Mouse (Mus musculus): Measurements from ENCODE around the gene Ap2a2. TPM values are rescaled to one million over a fixed set of nuclear protein-coding genes. Genes with fewer than 3 reads are reported as not detected.
A peak's percentile ranks its signal among the peaks of the same experiment; 100 is the strongest.

The Ap2a2 gene
- polyA plus RNA-seq, 1 experiment from 2014 or later: 30.8 TPM

DNA sequence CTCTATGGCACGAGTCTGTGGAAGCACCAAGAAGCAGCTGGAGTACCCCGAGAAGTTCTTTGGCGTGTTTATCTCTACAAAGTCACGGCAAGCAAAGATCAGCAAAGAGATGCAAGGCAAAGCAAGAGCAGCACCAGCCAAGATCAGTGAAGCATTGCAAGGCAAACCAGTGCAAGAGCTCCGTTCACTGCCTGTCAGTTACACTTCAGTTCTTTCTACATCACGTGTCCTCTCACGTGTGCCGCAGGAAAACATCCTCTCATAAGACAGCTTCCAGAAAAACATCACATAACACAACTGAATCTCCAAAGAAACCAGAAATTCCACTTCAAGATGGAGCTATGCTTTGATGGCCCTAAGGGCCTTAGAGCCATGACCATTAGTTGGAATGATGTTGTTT lies 29.0 kb downstream of the Ap2a2 start:
- H3K4me1 ChIP-seq (replicated peaks; ENCODE audit: control insufficient read depth, insufficient read depth): no peaks in the 10 kb centered on the region
- DNase-seq (ENCODE audit: low spot score) (no peak), ATAC-seq (ENCODE audit: low FRiP score, low TSS enrichment) (no peak)
- H3K4me2 ChIP-seq (replicated peaks; ENCODE audit: low read depth): no peak overlapping the region
- no peak overlapping the region for H3K4me3 ChIP-seq (ENCODE audit: low read depth, low read length)
- H3K36me3 ChIP-seq (ENCODE audit: control insufficient read depth, insufficient read depth, low read length): peaks cover 11% of the 10 kb centered on the region
- no peak overlapping the region for H3K27ac ChIP-seq (replicated peaks)
- no peak overlapping the region for H3K9ac ChIP-seq (ENCODE audit: low read length)
- WGBS: 94% methylated on average over 8 of the region's 8 CpGs
- H3K9me3 ChIP-seq (ENCODE audit: control insufficient read depth, low read length): no peaks in the 10 kb centered on the region
- no peaks in the 10 kb centered on the region for H3K27me3 ChIP-seq (ENCODE audit: control insufficient read depth, insufficient read depth, low read length)
- TF ChIP-seq EP300 (optimal IDR thresholded peaks at IDR 0.05) (no peak), CTCF (IDR thresholded peaks at IDR 0.05; ENCODE audit: low read depth) (no peak)

DNA sequence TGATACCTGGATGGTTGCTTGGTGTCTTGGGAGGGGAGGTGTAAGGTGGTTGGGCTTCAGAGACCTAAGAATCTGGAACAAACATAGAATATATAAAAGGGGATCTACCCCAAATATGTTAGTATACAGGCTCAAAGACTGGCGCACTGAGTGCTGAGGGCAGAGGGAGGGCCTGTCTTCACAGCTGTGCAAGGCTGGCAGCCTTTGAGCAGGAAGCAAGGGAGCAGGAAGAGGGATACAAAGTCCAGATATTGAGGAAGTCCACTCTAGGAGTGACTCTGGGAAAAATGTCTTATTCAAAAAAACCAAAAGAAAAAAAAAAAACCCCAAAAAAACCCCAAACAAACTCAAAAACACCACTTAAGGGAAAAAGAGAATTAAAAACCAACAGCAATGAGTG lies 30.1 kb downstream of the Ap2a2 start:
- no peaks in the 10 kb centered on the region for H3K27me3 ChIP-seq (ENCODE audit: control insufficient read depth, insufficient read depth, low read length)
- H3K36me3 ChIP-seq (ENCODE audit: control insufficient read depth, insufficient read depth, low read length): peaks cover 11% of the 10 kb centered on the region
- peak; percentile 59; the same call in 1 of the 2 replicates for ATAC-seq (ENCODE audit: low FRiP score, low TSS enrichment)
- no peak overlapping the region for H3K9ac ChIP-seq (ENCODE audit: low read length)
- no peak overlapping the region for H3K4me2 ChIP-seq (replicated peaks; ENCODE audit: low read depth)
- WGBS: 67% methylated on average over 1 of the region's 1 CpGs
- no peak for DNase-seq (ENCODE audit: low spot score)
- H3K27ac ChIP-seq (replicated peaks): no peak overlapping the region
- H3K4me3 ChIP-seq (ENCODE audit: low read depth, low read length): no peak overlapping the region
- H3K4me1 ChIP-seq (replicated peaks; ENCODE audit: control insufficient read depth, insufficient read depth): no peaks in the 10 kb centered on the region
- no peaks in the 10 kb centered on the region for H3K9me3 ChIP-seq (ENCODE audit: control insufficient read depth, low read length)
- TF ChIP-seq CTCF (IDR thresholded peaks at IDR 0.05; ENCODE audit: low read depth) (no peak), EP300 (optimal IDR thresholded peaks at IDR 0.05) (no peak)

DNA sequence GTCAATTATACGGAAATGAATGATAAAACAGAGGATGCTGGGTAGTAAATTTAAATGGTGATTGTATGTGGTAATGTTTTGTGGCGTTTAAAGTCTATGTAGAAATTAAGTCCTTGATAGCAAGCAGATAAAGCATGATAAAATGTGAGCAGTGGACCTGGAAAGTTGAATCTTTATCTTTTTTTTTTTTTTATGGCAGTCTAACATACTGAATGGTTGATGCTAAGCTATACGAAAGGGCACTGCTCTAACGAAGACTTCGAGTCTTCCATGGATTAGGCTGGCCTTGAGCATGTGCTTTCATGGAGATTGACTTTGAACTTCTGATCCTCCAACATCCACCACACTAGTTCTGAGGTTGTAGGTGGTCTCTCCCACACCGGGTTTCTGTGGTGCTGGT lies 31.1 kb downstream of the Ap2a2 start:
- Histone ChIP-seq H3K27me3 (ENCODE audit: control insufficient read depth, insufficient read depth, low read length) (no peaks in the 10 kb centered on the region), H3K4me2 (replicated peaks; ENCODE audit: low read depth) (no peak overlapping the region), H3K36me3 (ENCODE audit: control insufficient read depth, insufficient read depth, low read length) (peaks cover 11% of the 10 kb centered on the region), H3K27ac (replicated peaks) (no peak overlapping the region), H3K9me3 (ENCODE audit: control insufficient read depth, low read length) (no peaks in the 10 kb centered on the region), H3K4me1 (replicated peaks; ENCODE audit: control insufficient read depth, insufficient read depth) (no peaks in the 10 kb centered on the region), H3K4me3 (ENCODE audit: low read depth, low read length) (no peak overlapping the region), H3K9ac (ENCODE audit: low read length) (no peak overlapping the region)
- WGBS: 94% methylated on average over 6 of the region's 6 CpGs
- TF ChIP-seq CTCF (IDR thresholded peaks at IDR 0.05; ENCODE audit: low read depth) (no peak), EP300 (optimal IDR thresholded peaks at IDR 0.05) (no peak)
- DNase-seq (ENCODE audit: low spot score) (no peak), ATAC-seq (ENCODE audit: low FRiP score, low TSS enrichment) (no peak)

GRCm38 (mm10) chr7:141596971-141597370 lies 35.0 kb downstream of the Ap2a2 start:
- ATAC-seq (ENCODE audit: low FRiP score, low TSS enrichment) (no peak), DNase-seq (ENCODE audit: low spot score) (no peak)
- Histone ChIP-seq H3K4me1 (replicated peaks; ENCODE audit: control insufficient read depth, insufficient read depth) (no peaks in the 10 kb centered on the region), H3K4me3 (ENCODE audit: low read depth, low read length) (no peak overlapping the region), H3K9me3 (ENCODE audit: control insufficient read depth, low read length) (no peaks in the 10 kb centered on the region), H3K36me3 (ENCODE audit: control insufficient read depth, insufficient read depth, low read length) (peaks cover 15% of the 10 kb centered on the region), H3K27ac (replicated peaks) (no peak overlapping the region), H3K27me3 (ENCODE audit: control insufficient read depth, insufficient read depth, low read length) (no peaks in the 10 kb centered on the region), H3K9ac (ENCODE audit: low read length) (no peak overlapping the region), H3K4me2 (replicated peaks; ENCODE audit: low read depth) (no peak overlapping the region)
- TF ChIP-seq EP300 (optimal IDR thresholded peaks at IDR 0.05): no peak
- TF ChIP-seq CTCF (IDR thresholded peaks at IDR 0.05; ENCODE audit: low read depth): no peak
- WGBS: 74% methylated on average over 1 of the region's 1 CpGs

DNA sequence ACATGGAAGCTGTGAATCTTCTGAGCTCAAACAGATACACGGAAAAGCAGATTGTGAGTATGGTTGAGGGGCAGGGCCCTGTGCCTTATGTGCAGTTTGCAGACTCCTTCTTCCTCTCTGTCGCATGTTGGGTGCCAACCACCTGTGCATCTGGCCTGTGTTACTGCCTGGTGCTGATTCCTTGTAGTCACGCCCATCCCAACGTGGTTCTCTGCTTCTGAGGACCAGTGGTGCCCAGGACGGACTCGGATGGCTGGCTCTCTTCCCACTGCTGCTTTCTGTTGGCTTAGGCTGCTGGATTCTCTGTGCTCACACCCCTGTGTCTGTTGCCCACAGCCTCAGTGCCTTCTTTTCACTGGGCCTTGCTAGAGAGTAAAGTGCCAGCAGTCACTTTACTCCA lies 35.6 kb downstream of the Ap2a2 start:
- H3K9ac ChIP-seq (ENCODE audit: low read length): no peak overlapping the region
- no peak for ATAC-seq (ENCODE audit: low FRiP score, low TSS enrichment)
- no peak for TF ChIP-seq EP300 (optimal IDR thresholded peaks at IDR 0.05)
- no peak for TF ChIP-seq CTCF (IDR thresholded peaks at IDR 0.05; ENCODE audit: low read depth)
- H3K36me3 ChIP-seq (ENCODE audit: control insufficient read depth, insufficient read depth, low read length): peaks cover 21% of the 10 kb centered on the region
- H3K27ac ChIP-seq (replicated peaks): no peak overlapping the region
- WGBS: 81% methylated on average over 6 of the region's 6 CpGs
- H3K9me3 ChIP-seq (ENCODE audit: control insufficient read depth, low read length): no peaks in the 10 kb centered on the region
- H3K4me1 ChIP-seq (replicated peaks; ENCODE audit: control insufficient read depth, insufficient read depth): no peaks in the 10 kb centered on the region
- H3K27me3 ChIP-seq (ENCODE audit: control insufficient read depth, insufficient read depth, low read length): no peaks in the 10 kb centered on the region
- H3K4me2 ChIP-seq (replicated peaks; ENCODE audit: low read depth): no peak overlapping the region
- no peak overlapping the region for H3K4me3 ChIP-seq (ENCODE audit: low read depth, low read length)
- no peak for DNase-seq (ENCODE audit: low spot score)

GRCm38 (mm10) chr7:141607717-141608116 lies 45.7 kb downstream of the Ap2a2 start:
- Histone ChIP-seq H3K9ac (ENCODE audit: low read length) (no peak overlapping the region), H3K27ac (replicated peaks) (no peak overlapping the region), H3K4me1 (replicated peaks; ENCODE audit: control insufficient read depth, insufficient read depth) (no peaks in the 10 kb centered on the region), H3K36me3 (ENCODE audit: control insufficient read depth, insufficient read depth, low read length) (peaks cover 23% of the 10 kb centered on the region), H3K9me3 (ENCODE audit: control insufficient read depth, low read length) (no peaks in the 10 kb centered on the region), H3K27me3 (ENCODE audit: control insufficient read depth, insufficient read depth, low read length) (no peaks in the 10 kb centered on the region), H3K4me2 (replicated peaks; ENCODE audit: low read depth) (no peak overlapping the region), H3K4me3 (ENCODE audit: low read depth, low read length) (no peak overlapping the region)
- no peak for ATAC-seq (ENCODE audit: low FRiP score, low TSS enrichment)
- no peak for DNase-seq (ENCODE audit: low spot score)
- WGBS: 66% methylated on average over 4 of the region's 4 CpGs
- TF ChIP-seq EP300 (optimal IDR thresholded peaks at IDR 0.05): no peak
- TF ChIP-seq CTCF (IDR thresholded peaks at IDR 0.05; ENCODE audit: low read depth): no peak
